Mouse (Mus musculus) heart, embryonic 15.5 days (tissue): Measurements from ENCODE around the gene Adamts20. TPM values are rescaled to one million over a fixed set of nuclear protein-coding genes. Genes with fewer than 3 reads are reported as not detected.

Experiments
- ATAC-seq: fragments of 200-750 bp; cut with Nextera tagmentation; replicated peaks from 2 replicates; pipeline ENCODE4 v1.8.0; 2017; ENCODE audit warnings: low read depth, moderate TSS enrichment; ENCODE audit not compliant: insufficient number of reproducible peaks, insufficient read depth, low FRiP score
- H3K27ac ChIP-seq: fragments of 300-500 bp; sonication (generic); 2 replicates; pipeline ENCODE4 v1.5.1; 2015; ENCODE audit warnings: mild to moderate bottlenecking, inconsistent platforms
- H3K27me3 ChIP-seq: fragments of 300-500 bp; sonication (generic); 2 replicates; pipeline ENCODE4 v1.6.1; 2015; ENCODE audit warnings: inconsistent platforms
- H3K36me3 ChIP-seq: fragments of 300-500 bp; sonication (generic); 2 replicates; pipeline ENCODE4 v1.6.1; 2015; ENCODE audit warnings: mild to moderate bottlenecking, inconsistent platforms
- H3K4me1 ChIP-seq: fragments of 300-500 bp; sonication (generic); replicated peaks from 2 replicates; pipeline ENCODE4 v1.6.1; 2015; ENCODE audit warnings: inconsistent platforms
- H3K4me2 ChIP-seq: fragments of 300-500 bp; sonication (generic); 2 replicates; pipeline ENCODE4 v1.6.1; 2015; ENCODE audit warnings: inconsistent platforms, mild to moderate bottlenecking, moderate library complexity
- H3K4me3 ChIP-seq: fragments of 300-500 bp; sonication (generic); 2 replicates; pipeline ENCODE4 v1.5.1; 2015; ENCODE audit warnings: mild to moderate bottlenecking, inconsistent platforms
- H3K9ac ChIP-seq: fragments of 300-500 bp; sonication (generic); 2 replicates; pipeline ENCODE4 v1.6.1; 2015; ENCODE audit warnings: mild to moderate bottlenecking, inconsistent platforms
- H3K9me3 ChIP-seq: fragments of 300-500 bp; sonication (generic); replicated peaks from 2 replicates; pipeline ENCODE4 v1.6.1; 2016; ENCODE audit warnings: inconsistent platforms
- WGBS: fragments of 180-500 bp; shearing (Covaris S2); methylation state at CpG from one replicate; pipeline ENCODE4 v1.1.7; 2015; ENCODE audit warnings: mixed read lengths; 5-methylcytosine and 5-hydroxymethylcytosine counted together
- polyA plus RNA-seq: library from polyadenylated mRNA; unstranded; fragments of >200 nt; fragmentation: Nextera tagmentation; extraction: Ambion mirVana; gene quantifications from 2 replicates; pipeline ENCODE4 v1.2.1, GENCODE M21; 2015

Adamts20 gene
- polyA plus RNA-seq, 1 experiment from 2014 or later, result 0.92 TPM

DNA sequence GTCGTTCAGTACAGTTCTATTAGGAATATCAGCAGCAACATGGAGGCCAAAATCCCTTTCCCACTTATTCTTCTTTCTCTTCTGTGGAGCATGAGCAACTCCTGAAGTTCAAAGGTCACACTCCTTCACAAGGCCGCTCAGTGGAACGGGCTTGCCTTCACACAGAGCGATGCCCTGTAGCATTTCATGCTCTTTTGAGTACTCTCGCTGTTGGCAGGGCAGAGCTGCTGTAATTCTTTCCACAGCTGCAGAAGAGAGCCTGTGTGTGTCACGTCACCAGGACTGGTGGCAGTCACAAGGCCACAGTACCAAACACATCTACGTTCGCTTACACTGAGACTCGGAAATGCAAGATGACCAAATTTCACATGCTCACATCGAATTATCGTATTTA, 21.2 kb downstream of the Adamts20 start:
- Histone ChIP-seq H3K4me1 (peaks cover 12% of the 10 kb centered on the region; the same call in 1 of the 2 replicates), H3K9me3 (no peaks in the 10 kb centered on the region), H3K27me3 (no peaks in the 10 kb centered on the region), H3K4me3 (no peak overlapping the region), H3K9ac (no peak overlapping the region), H3K27ac (0 out of 2 replicates have a peak overlapping the region, but pooled peaks have one; percentile 37), H3K4me2 (no peak overlapping the region), H3K36me3 (no peaks in the 10 kb centered on the region)
- ATAC-seq, result no peak
- 69% methylated on average over 11 of the region's 11 CpGs for WGBS

DNA sequence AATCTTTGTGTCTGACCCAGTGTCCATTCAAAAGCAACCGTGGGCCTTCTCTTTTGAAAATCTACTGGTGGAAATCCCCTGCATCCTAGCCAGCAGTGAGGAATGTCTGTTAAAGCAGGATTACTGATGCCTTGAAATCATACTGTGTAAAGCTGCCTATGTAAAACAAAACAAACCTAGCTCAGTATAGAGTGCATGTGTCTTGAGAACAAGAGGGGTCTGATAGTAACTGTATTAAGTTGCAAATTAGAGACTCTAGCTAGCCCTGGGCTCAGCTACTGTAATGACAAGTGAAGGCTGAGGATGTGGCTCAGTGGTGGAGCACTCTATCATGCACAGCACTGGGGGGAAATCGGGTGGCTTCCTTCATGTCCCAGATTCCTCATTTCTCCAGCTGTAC, 22.2 kb downstream of the Adamts20 start:
- Histone ChIP-seq H3K4me3 (no peak overlapping the region), H3K9ac (no peak overlapping the region), H3K36me3 (no peaks in the 10 kb centered on the region), H3K4me2 (no peak overlapping the region), H3K9me3 (no peaks in the 10 kb centered on the region), H3K4me1 (peaks cover 12% of the 10 kb centered on the region; the same call in 1 of the 2 replicates), H3K27ac (no peak overlapping the region), H3K27me3 (no peaks in the 10 kb centered on the region)
- 46% methylated on average over 2 of the region's 2 CpGs for WGBS
- ATAC-seq, result no peak

DNA sequence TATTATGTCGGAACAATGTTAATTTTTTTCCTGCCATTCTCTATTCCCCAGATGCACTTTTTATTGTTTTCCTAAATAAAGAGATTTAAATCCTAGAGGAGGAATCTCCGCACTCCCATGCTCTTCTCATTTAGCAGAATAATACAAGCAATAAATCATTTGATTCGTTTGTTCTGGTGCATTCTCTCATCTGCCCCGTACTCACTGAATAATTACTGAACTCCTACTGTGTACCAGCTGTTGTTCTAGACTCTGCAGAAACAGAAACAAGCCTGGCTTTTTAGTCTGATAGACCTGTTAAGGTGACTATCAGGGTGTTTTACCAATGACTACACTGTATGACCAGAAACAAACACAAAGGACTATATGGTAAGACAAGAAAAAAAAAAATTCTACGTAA, 29.7 kb downstream of the Adamts20 start:
- Histone ChIP-seq H3K9ac (no peak overlapping the region), H3K4me3 (no peak overlapping the region), H3K27ac (no peak overlapping the region), H3K36me3 (no peaks in the 10 kb centered on the region), H3K4me1 (no peaks in the 10 kb centered on the region), H3K4me2 (no peak overlapping the region), H3K27me3 (no peaks in the 10 kb centered on the region), H3K9me3 (no peaks in the 10 kb centered on the region)
- no peak for ATAC-seq
- 83% methylated on average over 5 of the region's 5 CpGs for WGBS

DNA sequence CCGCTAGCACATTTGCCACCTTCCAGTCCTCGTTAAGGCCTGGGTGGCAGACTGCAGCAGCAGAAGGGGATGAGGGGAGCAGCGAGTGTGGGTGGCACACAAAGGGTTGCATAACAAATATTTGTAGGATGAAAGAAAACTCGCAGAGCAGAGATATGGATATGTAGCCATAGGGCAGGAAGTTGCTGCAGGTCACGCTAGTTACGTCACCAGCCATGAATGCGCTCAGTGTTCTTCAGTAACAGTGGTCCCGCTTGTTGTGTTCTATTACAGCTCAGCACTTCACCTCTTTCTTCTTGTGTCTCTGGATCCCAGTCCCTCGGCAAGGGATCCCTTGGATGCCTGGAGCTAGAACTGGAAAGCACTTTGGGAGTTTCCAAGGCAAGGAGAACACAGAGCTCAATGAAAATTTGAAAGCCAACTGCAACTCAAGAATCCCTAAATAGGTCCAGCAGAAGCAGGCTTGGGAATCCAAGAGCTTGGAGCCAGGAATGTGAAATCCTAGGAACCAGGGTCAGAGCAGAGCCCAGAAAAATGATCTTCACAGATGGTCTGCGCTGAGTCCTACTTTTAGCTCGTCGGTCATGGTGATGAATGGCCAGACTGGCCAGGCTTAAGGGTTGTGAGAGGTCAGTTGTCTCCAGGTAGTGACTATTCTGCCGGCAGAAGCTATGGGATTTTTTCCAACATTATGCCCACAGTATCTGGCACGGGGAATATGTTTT, 34.4 kb downstream of the Adamts20 start:
- ATAC-seq, result no peak
- Histone ChIP-seq H3K36me3 (no peaks in the 10 kb centered on the region), H3K9ac (no peak overlapping the region), H3K4me1 (no peaks in the 10 kb centered on the region), H3K27me3 (no peaks in the 10 kb centered on the region), H3K27ac (no peak overlapping the region), H3K9me3 (no peaks in the 10 kb centered on the region), H3K4me3 (no peak overlapping the region), H3K4me2 (no peak overlapping the region)
- WGBS, result 61% methylated on average over 14 of the region's 14 CpGs

DNA sequence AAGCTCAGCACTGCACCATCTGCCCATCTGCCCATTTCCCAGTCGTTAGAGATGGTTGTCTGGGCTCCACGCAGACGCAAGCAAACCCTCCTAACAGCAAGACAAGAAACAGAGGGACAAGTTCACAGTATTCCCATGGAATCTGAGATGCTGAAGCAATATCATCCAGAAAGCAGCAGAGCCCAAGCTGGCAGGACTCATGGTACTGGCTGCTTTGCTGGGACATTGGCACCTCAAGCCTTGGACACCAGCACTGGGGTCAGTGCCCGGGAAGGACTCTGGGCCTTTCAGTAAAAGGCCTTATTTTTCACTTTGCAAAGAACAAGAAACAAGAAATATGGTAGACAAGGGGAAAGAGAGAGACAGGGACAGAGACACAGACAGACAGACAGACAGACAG, 36.5 kb downstream of the Adamts20 start:
- Histone ChIP-seq H3K4me2 (no peak overlapping the region), H3K9ac (no peak overlapping the region), H3K36me3 (no peaks in the 10 kb centered on the region), H3K27ac (no peak overlapping the region), H3K4me3 (no peak overlapping the region), H3K9me3 (no peaks in the 10 kb centered on the region), H3K4me1 (no peaks in the 10 kb centered on the region), H3K27me3 (no peaks in the 10 kb centered on the region)
- ATAC-seq, result no peak
- WGBS, result 86% methylated on average over 4 of the region's 4 CpGs

DNA sequence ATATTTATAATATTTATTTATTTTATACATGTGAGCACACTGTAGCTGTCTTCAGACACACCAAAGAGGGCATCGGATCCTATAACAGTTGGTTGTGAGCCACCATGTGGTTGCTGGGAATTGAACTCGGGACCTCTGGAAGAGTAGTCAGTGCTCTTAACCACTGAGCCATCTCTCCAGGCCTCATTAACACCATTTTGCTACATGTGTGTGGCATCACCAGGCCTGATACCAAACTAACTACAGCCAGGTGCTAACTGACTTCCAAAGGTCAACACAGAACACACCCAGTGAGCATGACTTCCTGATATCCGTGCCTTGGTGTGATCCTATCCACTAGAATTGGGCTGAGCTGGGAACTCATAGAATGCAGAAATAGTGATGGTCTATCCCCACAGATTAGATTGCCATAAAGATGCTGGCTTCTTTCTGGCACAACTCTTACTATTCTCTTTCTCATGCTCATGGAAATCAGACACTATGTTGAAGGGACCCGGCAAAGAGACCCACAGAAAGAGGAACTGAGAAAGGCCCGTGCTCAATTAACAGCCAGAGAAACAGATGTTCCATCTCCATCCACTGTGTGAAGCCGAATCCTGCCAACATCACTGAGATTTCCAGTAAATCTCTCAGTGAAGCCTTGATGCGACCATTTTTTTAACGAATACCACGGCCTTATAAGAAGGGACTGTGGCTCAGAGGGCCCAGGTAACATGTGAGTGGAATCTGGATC, 37.6 kb downstream of the Adamts20 start:
- no peak overlapping the region for H3K4me3 ChIP-seq
- ATAC-seq, result no peak
- H3K27ac ChIP-seq, result no peak overlapping the region
- no peaks in the 10 kb centered on the region for H3K4me1 ChIP-seq
- no peak overlapping the region for H3K9ac ChIP-seq
- no peaks in the 10 kb centered on the region for H3K36me3 ChIP-seq
- no peak overlapping the region for H3K4me2 ChIP-seq
- no peaks in the 10 kb centered on the region for H3K27me3 ChIP-seq
- H3K9me3 ChIP-seq, result no peaks in the 10 kb centered on the region
- WGBS, result 77% methylated on average over 9 of the region's 9 CpGs

DNA sequence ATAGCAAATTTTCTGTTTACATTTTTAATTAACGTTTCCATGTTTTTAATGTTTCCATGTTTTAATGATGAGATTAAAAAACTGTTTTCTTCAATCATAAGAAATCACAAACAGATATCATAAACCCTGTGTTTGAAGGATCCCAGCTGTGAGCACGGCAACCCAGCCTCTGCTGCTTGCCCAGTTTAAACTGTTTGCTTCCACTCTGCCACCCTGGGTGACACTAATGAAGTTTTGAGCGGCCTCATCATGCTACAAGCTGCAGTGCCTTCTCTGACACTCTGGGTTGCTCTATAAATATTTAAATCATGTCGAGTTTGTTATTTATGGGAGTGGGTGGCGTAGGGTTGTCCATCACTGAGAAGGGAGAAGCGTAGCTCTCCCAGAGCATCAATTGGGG, 44.7 kb downstream of the Adamts20 start:
- no peak overlapping the region for H3K4me2 ChIP-seq
- no peaks in the 10 kb centered on the region for H3K27me3 ChIP-seq
- WGBS, result 57% methylated on average over 6 of the region's 6 CpGs
- no peak overlapping the region for H3K4me3 ChIP-seq
- H3K27ac ChIP-seq, result no peak overlapping the region
- no peaks in the 10 kb centered on the region for H3K4me1 ChIP-seq
- no peaks in the 10 kb centered on the region for H3K36me3 ChIP-seq
- no peak for ATAC-seq
- no peaks in the 10 kb centered on the region for H3K9me3 ChIP-seq
- H3K9ac ChIP-seq, result no peak overlapping the region

DNA sequence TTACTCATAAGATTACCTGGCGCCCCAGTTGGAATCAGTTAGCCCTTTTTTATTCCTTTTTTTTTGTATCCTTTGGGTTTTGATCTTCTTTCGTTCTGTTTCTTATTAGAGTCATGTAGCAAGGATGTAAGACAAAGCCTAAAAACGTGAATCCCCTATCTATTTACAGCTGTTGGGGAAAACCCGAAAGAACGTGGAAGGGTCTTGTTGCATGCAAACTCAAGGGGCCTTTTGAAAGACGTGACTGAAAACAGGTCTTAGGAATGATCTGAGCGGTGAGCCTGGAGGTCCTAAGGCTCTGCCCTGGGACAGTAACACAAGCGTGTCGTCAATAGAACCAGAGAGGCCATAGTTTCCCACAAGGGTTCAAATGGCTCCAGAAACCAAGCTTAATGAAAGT, 46.1 kb downstream of the Adamts20 start:
- H3K9me3 ChIP-seq, result no peaks in the 10 kb centered on the region
- no peak for ATAC-seq
- H3K4me1 ChIP-seq, result no peaks in the 10 kb centered on the region
- no peaks in the 10 kb centered on the region for H3K36me3 ChIP-seq
- no peak overlapping the region for H3K27ac ChIP-seq
- H3K27me3 ChIP-seq, result no peaks in the 10 kb centered on the region
- no peak overlapping the region for H3K4me2 ChIP-seq
- 85% methylated on average over 9 of the region's 9 CpGs for WGBS
- no peak overlapping the region for H3K4me3 ChIP-seq
- H3K9ac ChIP-seq, result no peak overlapping the region

DNA sequence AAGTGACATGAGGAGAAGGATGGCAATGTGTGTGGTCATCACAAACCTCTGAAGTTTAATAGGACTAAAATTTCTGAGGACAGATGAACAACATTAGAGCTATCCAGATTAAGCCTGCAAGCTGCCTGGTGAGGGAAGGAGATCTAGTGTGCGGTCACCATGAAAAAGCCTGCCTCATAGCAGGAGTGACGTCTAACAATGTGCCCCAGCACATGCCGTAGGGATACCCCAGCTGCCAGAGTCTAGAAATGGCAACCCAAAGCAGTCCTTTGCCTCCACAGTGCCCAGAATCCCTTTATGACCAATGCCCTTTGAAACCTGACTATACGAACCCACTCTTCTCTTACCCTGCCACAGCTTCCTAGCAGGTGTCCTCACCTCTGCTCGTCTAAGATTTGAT, 46.8 kb downstream of the Adamts20 start:
- Histone ChIP-seq H3K4me3 (no peak overlapping the region), H3K27me3 (no peaks in the 10 kb centered on the region), H3K36me3 (no peaks in the 10 kb centered on the region), H3K9ac (no peak overlapping the region), H3K9me3 (no peaks in the 10 kb centered on the region), H3K27ac (no peak overlapping the region), H3K4me1 (no peaks in the 10 kb centered on the region), H3K4me2 (no peak overlapping the region)
- no peak for ATAC-seq
- WGBS, result 87% methylated on average over 5 of the region's 5 CpGs

DNA sequence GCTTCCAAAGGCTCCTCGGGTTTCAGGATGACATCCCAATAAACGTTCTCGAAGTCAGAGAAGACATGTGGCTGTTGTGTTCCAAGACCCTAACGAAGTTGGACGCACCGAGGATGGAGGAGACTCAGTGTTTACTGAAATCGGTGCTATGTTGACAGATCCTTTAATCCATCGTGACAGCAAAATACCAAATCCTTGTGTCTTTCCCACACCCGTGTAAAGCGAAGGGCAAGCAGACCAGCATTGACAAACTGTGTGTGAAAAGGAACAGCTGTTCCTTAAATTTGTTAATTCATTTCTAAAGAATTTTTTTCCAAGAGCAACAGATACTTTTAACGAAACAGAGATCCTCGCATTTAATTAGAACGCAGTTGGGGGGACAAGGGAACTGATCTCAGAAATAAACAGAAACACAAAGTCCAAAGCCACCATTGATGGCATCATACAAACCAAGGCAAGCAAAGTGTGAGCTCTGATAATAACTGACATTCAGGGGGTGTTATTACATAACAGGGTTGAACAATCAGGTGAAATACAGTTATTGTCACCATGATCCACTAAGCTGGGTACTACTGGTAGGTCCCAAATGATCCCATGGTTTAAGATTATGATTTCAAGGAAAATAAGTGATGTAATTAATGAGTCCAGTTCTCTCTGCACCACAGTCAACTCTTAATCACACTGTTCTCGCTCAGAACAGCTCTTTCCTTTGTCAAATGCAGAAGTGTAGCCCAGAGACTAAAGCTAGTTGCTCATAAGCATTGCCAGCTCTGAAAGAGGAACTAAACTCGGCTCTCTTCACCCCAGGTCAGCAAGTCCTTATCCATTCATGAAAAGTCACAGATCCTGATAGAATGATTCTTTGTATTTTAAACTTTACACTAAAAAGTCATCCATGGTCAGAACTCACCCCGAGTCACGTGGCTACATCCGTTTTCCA, 47.7 kb downstream of the Adamts20 start:
- Histone ChIP-seq H3K4me2 (no peak overlapping the region), H3K4me3 (no peak overlapping the region), H3K27me3 (no peaks in the 10 kb centered on the region), H3K36me3 (no peaks in the 10 kb centered on the region), H3K9ac (no peak overlapping the region), H3K9me3 (no peaks in the 10 kb centered on the region), H3K27ac (no peak overlapping the region), H3K4me1 (no peaks in the 10 kb centered on the region)
- no peak for ATAC-seq
- WGBS, result 65% methylated on average over 18 of the region's 18 CpGs

DNA sequence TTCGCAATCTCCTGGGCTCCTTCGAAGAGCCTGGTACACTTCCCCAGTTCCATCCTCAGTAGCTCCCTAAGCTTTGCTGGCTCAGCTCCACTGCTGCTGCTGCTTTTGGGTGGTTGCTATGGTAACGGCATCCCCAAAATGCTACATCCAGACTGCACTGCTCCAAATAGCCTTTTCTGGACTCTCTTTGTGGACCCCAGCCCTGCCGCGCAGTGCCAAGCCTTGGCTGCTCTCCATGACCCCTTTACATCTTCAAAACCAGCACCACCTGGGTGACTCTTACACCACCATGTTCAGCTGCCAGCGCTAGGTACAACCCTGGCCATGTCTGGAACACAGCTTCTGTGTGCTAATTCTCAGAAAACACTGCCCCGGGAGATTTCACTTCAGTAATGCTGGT, 55.4 kb downstream of the Adamts20 start:
- no peaks in the 10 kb centered on the region for H3K36me3 ChIP-seq
- H3K27me3 ChIP-seq, result peaks cover 10% of the 10 kb centered on the region
- no peak overlapping the region for H3K4me3 ChIP-seq
- H3K9me3 ChIP-seq, result no peaks in the 10 kb centered on the region
- H3K27ac ChIP-seq, result no peak overlapping the region
- no peaks in the 10 kb centered on the region for H3K4me1 ChIP-seq
- no peak overlapping the region for H3K9ac ChIP-seq
- ATAC-seq, result no peak
- no peak overlapping the region for H3K4me2 ChIP-seq
- WGBS, result 84% methylated on average over 7 of the region's 7 CpGs
